Mouse (Mus musculus) MN1 (cell line): Measurements from ENCODE around the gene Rho.

Experiments
- DNase-seq: peaks from one replicate; pipeline ENCODE4 v3.0.0-alpha.2; 2016; ENCODE audit warnings: low spot score

Gene Rho

GRCm38 (mm10) chr6:115915601-115916445 lies 15.7 kb upstream of the Rho start:
- DNase-seq: peak; percentile 65

GRCm38 (mm10) chr6:115916611-115917010 lies 14.9 kb upstream of the Rho start:
- peak; percentile 11 for DNase-seq

- DNase-seq: no peak
Measured at GRCm38 (mm10) chr6:115918615-115919014, 12.9 kb upstream of the Rho start.

- no peak for DNase-seq
Measured at GRCm38 (mm10) chr6:115919876-115920275, 11.7 kb upstream of the Rho start.

- DNase-seq: no peak
Measured at GRCm38 (mm10) chr6:115924829-115925228, 6.7 kb upstream of the Rho start.

- DNase-seq: no peak
Measured at GRCm38 (mm10) chr6:115926416-115926815, 5.1 kb upstream of the Rho start.

GRCm38 (mm10) chr6:115927292-115928242 lies 4.0 kb upstream of the Rho start:
- no peak for DNase-seq

GRCm38 (mm10) chr6:115930018-115930417 lies 1.5 kb upstream of the Rho start:
- DNase-seq: no peak

- DNase-seq: no peak
Measured at GRCm38 (mm10) chr6:115932391-115932790, 843 bp downstream of the Rho start.

GRCm38 (mm10) chr6:115935544-115935943 lies 4.0 kb downstream of the Rho start:
- DNase-seq: no peak

GRCm38 (mm10) chr6:115938011-115938410 lies 6.5 kb downstream of the Rho start:
- DNase-seq: no peak

GRCm38 (mm10) chr6:115938798-115939197 lies 7.2 kb downstream of the Rho start:
- no peak for DNase-seq

- DNase-seq: no peak
Measured at GRCm38 (mm10) chr6:115940603-115941002, 9.1 kb downstream of the Rho start.

- DNase-seq: no peak
Measured at GRCm38 (mm10) chr6:115941128-115941527, 9.6 kb downstream of the Rho start.

GRCm38 (mm10) chr6:115943498-115944427 lies 12.2 kb downstream of the Rho start:
- peak; percentile 37 for DNase-seq

GRCm38 (mm10) chr6:115944638-115945037 lies 13.1 kb downstream of the Rho start, which contains the start of gene H1foo:
H1foo (plus strand) TSS chr6:115944938.
- no peak for DNase-seq

GRCm38 (mm10) chr6:115945633-115946032 lies 14.1 kb downstream of the Rho start:
- DNase-seq: no peak

- peak; percentile 75 for DNase-seq
Measured at GRCm38 (mm10) chr6:115946389-115946788, 14.8 kb downstream of the Rho start.

- DNase-seq: no peak
Measured at GRCm38 (mm10) chr6:115954506-115955074, 23.0 kb downstream of the Rho start.

GRCm38 (mm10) chr6:115955169-115955568 lies 23.6 kb downstream of the Rho start:
- DNase-seq: no peak

- no peak for DNase-seq
Measured at GRCm38 (mm10) chr6:115955664-115956063, 24.1 kb downstream of the Rho start.
